Mouse (Mus musculus): ENCODE results near the gene Tbc1d22a. TPM values are rescaled to one million over a fixed set of nuclear protein-coding genes. Genes with fewer than 3 reads are reported as not detected.

The Tbc1d22a gene
- total RNA-seq, 1 experiment = 19.2 TPM

DNA sequence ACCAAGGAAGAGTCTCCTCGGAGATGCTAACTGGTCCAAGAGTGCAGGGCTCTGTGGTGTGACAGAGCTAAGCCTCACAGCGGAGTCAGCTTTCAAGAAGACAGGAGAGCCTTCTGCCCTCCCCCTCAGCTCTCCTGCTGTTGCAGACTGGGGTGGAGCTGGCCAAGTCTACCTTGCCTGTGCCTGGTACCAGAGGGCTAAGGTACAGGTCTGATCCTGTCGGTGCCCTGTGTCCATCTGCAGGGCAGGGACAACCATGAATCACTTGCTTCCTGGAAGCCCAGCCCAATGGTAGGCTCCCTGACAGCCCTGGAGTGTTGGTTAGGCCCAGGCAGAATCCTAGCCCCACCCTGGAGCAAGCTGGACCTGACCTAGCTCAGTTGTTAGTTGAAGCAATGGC lies 27.6 kb upstream of the Tbc1d22a start:
- no peak for DNase-seq (ENCODE audit: low read depth, low spot score)
- Histone ChIP-seq H3K27ac (ENCODE audit: insufficient read depth, low read depth, low read length, poor library complexity, severe bottlenecking) (no peak overlapping the region), H3K4me1 (ENCODE audit: control insufficient read depth in 2 of 2, insufficient read depth in 2 of 2, low read length in 2 of 2, poor library complexity in 1 of 2) (peaks cover 0 to 18% of the 10 kb centered on the region in 2 experiments; a peak in 2 of 4 replicates), H3K36me3 (ENCODE audit: control insufficient read depth, insufficient read depth, low read length, poor library complexity, severe bottlenecking) (no peaks in the 10 kb centered on the region), H3K4me3 (ENCODE audit: insufficient read depth in 1 of 2, low read depth in 1 of 2, low read length in 2 of 2, poor library complexity in 1 of 2, severe bottlenecking in 1 of 2) (no peak overlapping the region), H3K9me3 (ENCODE audit: control insufficient read depth, insufficient read depth, low read depth, low read length) (no peaks in the 10 kb centered on the region), H3K9ac (ENCODE audit: insufficient read depth, low read depth, low read length, poor library complexity, severe bottlenecking) (no peak overlapping the region)
- in situ Hi-C loops (cut with MboI; ENCODE audit: low sequenced_read_pairs in 2 of 2, unreplicated experiment in 2 of 2) = no loop called here
- TF ChIP-seq ZC3H11A (IDR thresholded peaks at IDR 0.05; ENCODE audit: borderline replicate concordance, low read depth, low read length) = no peak
- TF ChIP-seq ZNF384 (IDR thresholded peaks at IDR 0.05; ENCODE audit: low read depth, low read length) = no peak

DNA sequence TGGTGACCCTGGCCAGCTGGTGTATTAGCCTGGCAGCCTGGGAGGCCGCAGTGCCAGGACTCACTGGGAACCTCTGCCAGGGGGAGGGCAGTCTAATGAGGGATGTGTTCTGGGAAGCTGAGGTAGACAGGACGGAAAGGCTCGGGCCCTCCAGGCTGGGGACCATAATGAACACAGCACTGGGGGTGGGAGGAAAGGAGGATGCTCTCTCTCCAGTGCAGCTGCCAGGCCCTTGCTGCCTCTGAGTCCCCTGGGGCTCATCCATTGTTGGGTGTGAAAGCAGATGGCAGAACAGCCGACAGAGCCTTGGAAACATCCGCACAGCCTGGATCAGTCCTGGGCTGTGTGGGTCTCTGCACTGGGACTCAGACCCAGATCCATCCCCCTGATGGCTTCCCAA lies 26.1 kb upstream of the Tbc1d22a start:
- Histone ChIP-seq H3K4me1 (ENCODE audit: control insufficient read depth in 2 of 2, insufficient read depth in 2 of 2, low read length in 2 of 2, poor library complexity in 1 of 2) (peaks cover 0 to 10% of the 10 kb centered on the region in 2 experiments; a peak in 2 of 4 replicates), H3K9me3 (ENCODE audit: control insufficient read depth, insufficient read depth, low read depth, low read length) (no peaks in the 10 kb centered on the region), H3K36me3 (ENCODE audit: control insufficient read depth, insufficient read depth, low read length, poor library complexity, severe bottlenecking) (no peaks in the 10 kb centered on the region), H3K27ac (ENCODE audit: insufficient read depth, low read depth, low read length, poor library complexity, severe bottlenecking) (no peak overlapping the region), H3K4me3 (ENCODE audit: insufficient read depth in 1 of 2, low read depth in 1 of 2, low read length in 2 of 2, poor library complexity in 1 of 2, severe bottlenecking in 1 of 2) (no peak overlapping the region), H3K9ac (ENCODE audit: insufficient read depth, low read depth, low read length, poor library complexity, severe bottlenecking) (no peak overlapping the region)
- in situ Hi-C loops (cut with MboI; ENCODE audit: low sequenced_read_pairs in 2 of 2, unreplicated experiment in 2 of 2) = no loop called here
- TF ChIP-seq ZC3H11A (IDR thresholded peaks at IDR 0.05; ENCODE audit: borderline replicate concordance, low read depth, low read length) = no peak
- TF ChIP-seq HCFC1 (IDR thresholded peaks at IDR 0.05; ENCODE audit: borderline replicate concordance, insufficient read depth, low read length) = no peak
- no peak for TF ChIP-seq ZNF384 (IDR thresholded peaks at IDR 0.05; ENCODE audit: low read depth, low read length)
- no peak for TF ChIP-seq CHD2 (IDR thresholded peaks at IDR 0.05; ENCODE audit: low read depth, low read length)
- no peak for TF ChIP-seq MAFK (IDR thresholded peaks at IDR 0.05; ENCODE audit: insufficient read depth, low read depth, low read length)
- no peak for DNase-seq (ENCODE audit: low read depth, low spot score)

DNA sequence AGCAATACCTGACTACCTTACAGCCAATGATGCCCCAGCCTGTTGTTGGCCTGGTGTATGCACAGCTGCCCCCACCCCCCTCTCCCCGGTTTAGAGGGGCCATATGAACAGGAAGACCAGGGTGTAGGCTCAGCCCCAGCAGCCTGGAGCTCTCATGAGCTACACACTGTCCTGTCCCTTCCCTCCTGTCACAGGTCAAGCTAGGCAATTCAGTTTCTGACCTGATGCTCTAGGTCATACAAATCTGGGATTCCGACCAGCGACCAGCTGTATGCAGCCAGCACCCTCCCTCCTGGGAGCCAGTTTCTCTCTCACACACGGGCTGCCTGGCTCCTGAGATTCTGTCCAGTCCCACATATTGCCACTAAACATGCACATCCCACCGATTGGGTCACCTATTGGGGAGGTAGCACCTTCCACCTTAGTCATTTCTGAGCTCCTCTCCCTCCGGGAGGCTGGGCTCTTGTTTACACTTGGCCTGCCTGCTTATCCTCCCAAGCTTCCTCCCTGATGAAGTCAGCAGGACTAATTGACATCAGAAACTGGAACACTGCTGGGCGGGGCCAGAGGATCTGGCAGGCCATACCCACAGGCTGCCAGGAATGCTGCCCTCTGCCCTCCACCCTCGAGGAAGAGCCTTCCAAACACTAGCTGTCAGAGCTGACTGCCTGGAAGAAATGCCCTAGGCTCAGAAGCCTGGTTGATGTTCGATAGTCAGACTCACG lies 25.4 kb upstream of the Tbc1d22a start:
- Histone ChIP-seq H3K9ac (ENCODE audit: insufficient read depth, low read depth, low read length, poor library complexity, severe bottlenecking) (no peak overlapping the region), H3K4me3 (ENCODE audit: insufficient read depth in 1 of 2, low read depth in 1 of 2, low read length in 2 of 2, poor library complexity in 1 of 2, severe bottlenecking in 1 of 2) (no peak overlapping the region), H3K9me3 (ENCODE audit: control insufficient read depth, insufficient read depth, low read depth, low read length) (no peaks in the 10 kb centered on the region), H3K27ac (ENCODE audit: insufficient read depth, low read depth, low read length, poor library complexity, severe bottlenecking) (no peak overlapping the region), H3K36me3 (ENCODE audit: control insufficient read depth, insufficient read depth, low read length, poor library complexity, severe bottlenecking) (no peaks in the 10 kb centered on the region), H3K4me1 (ENCODE audit: control insufficient read depth in 2 of 2, insufficient read depth in 2 of 2, low read length in 2 of 2, poor library complexity in 1 of 2) (peaks cover 0 to 8% of the 10 kb centered on the region in 2 experiments; a peak in 2 of 4 replicates)
- in situ Hi-C loops (cut with MboI; ENCODE audit: low sequenced_read_pairs in 2 of 2, unreplicated experiment in 2 of 2) = no loop called here
- TF ChIP-seq HCFC1 (IDR thresholded peaks at IDR 0.05; ENCODE audit: borderline replicate concordance, insufficient read depth, low read length) = no peak
- no peak for DNase-seq (ENCODE audit: low read depth, low spot score)

DNA sequence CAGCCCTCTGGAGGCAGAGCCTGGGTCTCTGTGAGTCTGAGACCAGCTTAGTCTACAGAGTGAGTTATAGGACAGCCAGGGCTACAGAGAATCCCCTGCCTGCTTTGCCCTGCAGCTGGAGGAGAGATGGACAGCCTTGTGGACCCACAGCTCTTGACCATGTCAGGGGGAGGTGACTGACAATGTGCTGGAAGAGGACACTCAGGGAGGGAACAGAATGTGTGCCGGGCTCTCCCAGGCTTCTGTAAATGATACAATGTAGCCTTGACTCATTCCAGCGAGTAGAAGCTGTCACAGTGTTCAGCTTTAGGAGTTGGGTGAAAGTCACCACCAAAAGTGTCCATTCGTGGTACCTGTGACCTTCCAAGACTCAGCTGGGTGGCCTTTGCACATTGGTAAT lies 23.9 kb upstream of the Tbc1d22a start:
- in situ Hi-C loops (cut with MboI; ENCODE audit: low sequenced_read_pairs in 2 of 2, unreplicated experiment in 2 of 2) = no loop called here
- H3K36me3 ChIP-seq (ENCODE audit: control insufficient read depth, insufficient read depth, low read length, poor library complexity, severe bottlenecking) = no peaks in the 10 kb centered on the region
- no peak overlapping the region for H3K27ac ChIP-seq (ENCODE audit: insufficient read depth, low read depth, low read length, poor library complexity, severe bottlenecking)
- TF ChIP-seq CHD2 (IDR thresholded peaks at IDR 0.05; ENCODE audit: low read depth, low read length) (no peak), ZNF384 (IDR thresholded peaks at IDR 0.05; ENCODE audit: low read depth, low read length) (no peak), MAFK (IDR thresholded peaks at IDR 0.05; ENCODE audit: insufficient read depth, low read depth, low read length) (no peak), HCFC1 (IDR thresholded peaks at IDR 0.05; ENCODE audit: borderline replicate concordance, insufficient read depth, low read length) (no peak), ZC3H11A (IDR thresholded peaks at IDR 0.05; ENCODE audit: borderline replicate concordance, low read depth, low read length) (no peak)
- H3K9me3 ChIP-seq (ENCODE audit: control insufficient read depth, insufficient read depth, low read depth, low read length) = no peaks in the 10 kb centered on the region
- peaks cover 0 to 8% of the 10 kb centered on the region in 2 experiments; a peak in 2 of 4 replicates for H3K4me1 ChIP-seq (ENCODE audit: control insufficient read depth in 2 of 2, insufficient read depth in 2 of 2, low read length in 2 of 2, poor library complexity in 1 of 2)
- no peak overlapping the region for H3K4me3 ChIP-seq (ENCODE audit: insufficient read depth in 1 of 2, low read depth in 1 of 2, low read length in 2 of 2, poor library complexity in 1 of 2, severe bottlenecking in 1 of 2)
- H3K9ac ChIP-seq (ENCODE audit: insufficient read depth, low read depth, low read length, poor library complexity, severe bottlenecking) = no peak overlapping the region
- no peak for DNase-seq (ENCODE audit: low read depth, low spot score)

DNA sequence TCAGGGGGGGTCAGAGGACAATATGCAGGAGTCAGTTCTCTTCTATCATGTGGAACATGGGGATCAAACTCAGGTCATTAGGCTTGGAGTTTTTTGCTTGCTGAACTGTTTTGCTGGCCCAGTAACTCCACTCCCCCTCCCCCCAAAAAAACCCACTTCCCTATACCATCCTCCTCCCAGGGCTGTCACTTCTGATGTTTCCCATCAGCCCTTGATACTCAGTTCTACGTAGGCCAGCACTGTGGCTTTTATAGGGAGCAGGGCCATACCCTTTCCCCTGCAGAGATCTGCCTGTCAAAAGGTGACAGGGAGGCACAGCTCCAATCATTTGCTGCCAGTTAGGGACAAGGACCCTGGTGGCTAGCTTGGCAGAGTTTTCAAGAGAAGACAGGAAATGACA lies 22.8 kb upstream of the Tbc1d22a start:
- DNase-seq (ENCODE audit: low read depth, low spot score) = no peak
- H3K4me3 ChIP-seq (ENCODE audit: insufficient read depth in 1 of 2, low read depth in 1 of 2, low read length in 2 of 2, poor library complexity in 1 of 2, severe bottlenecking in 1 of 2) = no peak overlapping the region
- peaks cover 0 to 5% of the 10 kb centered on the region in 2 experiments; a peak in 2 of 4 replicates for H3K4me1 ChIP-seq (ENCODE audit: control insufficient read depth in 2 of 2, insufficient read depth in 2 of 2, low read length in 2 of 2, poor library complexity in 1 of 2)
- in situ Hi-C loops (cut with MboI; ENCODE audit: low sequenced_read_pairs in 2 of 2, unreplicated experiment in 2 of 2) = no loop called here
- no peak overlapping the region for H3K9ac ChIP-seq (ENCODE audit: insufficient read depth, low read depth, low read length, poor library complexity, severe bottlenecking)
- H3K36me3 ChIP-seq (ENCODE audit: control insufficient read depth, insufficient read depth, low read length, poor library complexity, severe bottlenecking) = no peaks in the 10 kb centered on the region
- no peak overlapping the region for H3K27ac ChIP-seq (ENCODE audit: insufficient read depth, low read depth, low read length, poor library complexity, severe bottlenecking)
- TF ChIP-seq HCFC1 (IDR thresholded peaks at IDR 0.05; ENCODE audit: borderline replicate concordance, insufficient read depth, low read length) (no peak), ZC3H11A (IDR thresholded peaks at IDR 0.05; ENCODE audit: borderline replicate concordance, low read depth, low read length) (no peak), CHD2 (IDR thresholded peaks at IDR 0.05; ENCODE audit: low read depth, low read length) (no peak), MAFK (IDR thresholded peaks at IDR 0.05; ENCODE audit: insufficient read depth, low read depth, low read length) (no peak), ZNF384 (IDR thresholded peaks at IDR 0.05; ENCODE audit: low read depth, low read length) (no peak)
- H3K9me3 ChIP-seq (ENCODE audit: control insufficient read depth, insufficient read depth, low read depth, low read length) = no peaks in the 10 kb centered on the region

Measured in ES-E14 (cell line).